Mouse (Mus musculus) bone marrow, adult 2 months (tissue): Measurements from ENCODE around the gene Tmem115.

Experiments used
- CTCF ChIP-seq: fragments of 200-500 bp; IDR thresholded peaks from 2 replicates; pipeline ENCODE4 v1.5.1; 2011; ENCODE audit warnings: low read length, control low read depth; ENCODE audit not compliant: control insufficient read depth, insufficient read depth
- POLR2A ChIP-seq: fragments of 200-500 bp; IDR thresholded peaks from 2 replicates; pipeline ENCODE4 v1.6.1; 2011; ENCODE audit warnings: low read depth, mild to moderate bottlenecking, control low read depth, low read length, borderline replicate concordance; ENCODE audit not compliant: control insufficient read depth

DNA sequence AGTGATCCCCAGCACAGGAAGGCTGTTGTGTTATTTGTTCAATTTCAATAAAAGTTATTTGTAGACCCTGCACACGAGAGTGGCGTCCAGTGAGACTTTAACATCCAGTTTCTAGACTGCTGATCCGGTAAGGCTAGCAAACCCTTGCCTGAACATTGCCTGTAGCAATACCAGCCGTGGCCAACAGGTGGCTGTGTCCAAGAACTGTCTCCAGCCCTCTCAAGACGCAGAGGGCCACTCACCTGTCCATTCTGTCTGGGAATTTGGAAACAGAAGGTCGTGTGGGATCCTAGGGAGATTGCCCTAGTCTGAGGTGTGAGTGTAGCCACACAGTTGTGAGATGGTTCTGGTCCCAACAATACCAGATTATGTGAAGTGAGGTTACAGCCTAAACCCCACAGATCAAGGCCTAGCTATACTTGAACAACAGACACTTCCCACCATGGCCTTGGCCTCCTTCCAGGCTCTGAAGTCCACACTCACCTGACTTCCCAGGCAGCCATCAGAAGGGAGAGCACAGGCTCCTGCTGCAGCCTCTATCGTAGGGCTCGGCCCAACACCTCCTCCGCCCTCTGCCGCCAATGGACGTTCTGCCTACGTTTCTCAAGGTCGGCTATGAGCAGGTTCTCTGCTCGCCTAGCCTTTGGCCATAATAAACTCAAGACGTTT lies 32.4 kb downstream of the Tmem115 start:
- TF ChIP-seq POLR2A (no peak), CTCF (peak; percentile 88)
